Mouse (Mus musculus): ENCODE results near the gene Cnep1r1.

Gene Cnep1r1

GRCm38 (mm10) chr8:88118456-88119036 lies at the start of gene Cnep1r1:
Gene Cnep1r1 (plus strand): TSS chr8:88118769.
- in situ Hi-C loops (cut with MseI, MboI), result no loop called here

GRCm38 (mm10) chr8:88082183-88082582 lies 36.4 kb upstream of the Cnep1r1 start:
- in situ Hi-C loops (cut with MseI, MboI), result no loop called here

- in situ Hi-C loops (cut with MseI, MboI), result no loop called here
Measured at GRCm38 (mm10) chr8:88088006-88088405, 30.6 kb upstream of the Cnep1r1 start.

- in situ Hi-C loops (cut with MseI, MboI), result no loop called here
Measured at GRCm38 (mm10) chr8:88091661-88092060, 26.9 kb upstream of the Cnep1r1 start.

GRCm38 (mm10) chr8:88093367-88093766 lies 25.2 kb upstream of the Cnep1r1 start:
- in situ Hi-C loops (cut with MseI, MboI), result no loop called here

- in situ Hi-C loops (cut with MseI, MboI), result no loop called here
Measured at GRCm38 (mm10) chr8:88098856-88099255, 19.7 kb upstream of the Cnep1r1 start.

- in situ Hi-C loops (cut with MseI, MboI), result no loop called here
Measured at GRCm38 (mm10) chr8:88099526-88099925, 19.0 kb upstream of the Cnep1r1 start.

GRCm38 (mm10) chr8:88109241-88109640 lies 9.3 kb upstream of the Cnep1r1 start:
- in situ Hi-C loops (cut with MseI, MboI), result no loop called here

GRCm38 (mm10) chr8:88119076-88119475 lies 507 bp downstream of the Cnep1r1 start:
- in situ Hi-C loops (cut with MseI, MboI), result no loop called here

- in situ Hi-C loops (cut with MseI, MboI), result no loop called here
Measured at GRCm38 (mm10) chr8:88124850-88125249, 6.3 kb downstream of the Cnep1r1 start.

GRCm38 (mm10) chr8:88129397-88129796 lies 10.8 kb downstream of the Cnep1r1 start:
- in situ Hi-C loops (cut with MseI, MboI), result no loop called here

- in situ Hi-C loops (cut with MseI, MboI), result no loop called here
Measured at GRCm38 (mm10) chr8:88130754-88131317, 12.3 kb downstream of the Cnep1r1 start.

- in situ Hi-C loops (cut with MseI, MboI), result no loop called here
Measured at GRCm38 (mm10) chr8:88137748-88138484, 19.3 kb downstream of the Cnep1r1 start, which contains the start of gene Heatr3. Gene Heatr3 (plus strand): TSS chr8:88137855.

- in situ Hi-C loops (cut with MseI, MboI), result no loop called here
Measured at GRCm38 (mm10) chr8:88139256-88139655, 20.7 kb downstream of the Cnep1r1 start.

GRCm38 (mm10) chr8:88141629-88142028 lies 23.1 kb downstream of the Cnep1r1 start:
- in situ Hi-C loops (cut with MseI, MboI), result no loop called here

GRCm38 (mm10) chr8:88144041-88144440 lies 25.5 kb downstream of the Cnep1r1 start:
- in situ Hi-C loops (cut with MseI, MboI), result no loop called here

- in situ Hi-C loops (cut with MseI, MboI), result no loop called here
Measured at GRCm38 (mm10) chr8:88150910-88151371, 32.4 kb downstream of the Cnep1r1 start.

GRCm38 (mm10) chr8:88160237-88160995 lies 41.8 kb downstream of the Cnep1r1 start:
- in situ Hi-C loops (cut with MseI, MboI), result no loop called here

GRCm38 (mm10) chr8:88161439-88161838 lies 42.9 kb downstream of the Cnep1r1 start:
- in situ Hi-C loops (cut with MseI, MboI), result no loop called here

- in situ Hi-C loops (cut with MseI, MboI), result no loop called here
Measured at GRCm38 (mm10) chr8:88175264-88175663, 56.7 kb downstream of the Cnep1r1 start.

GRCm38 (mm10) chr8:88177291-88177690 lies 58.7 kb downstream of the Cnep1r1 start:
- in situ Hi-C loops (cut with MseI, MboI), result no loop called here

GRCm38 (mm10) chr8:88183121-88183520 lies 64.6 kb downstream of the Cnep1r1 start:
- in situ Hi-C loops (cut with MseI, MboI), result no loop called here
